Mouse (Mus musculus) bone marrow, adult 2 months (tissue): ENCODE data around the gene Ssr4.

ENCODE experiments used
- CTCF ChIP-seq: fragments of 200-500 bp; IDR thresholded peaks from 2 replicates; pipeline ENCODE4 v1.5.1; 2011; ENCODE audit warnings: low read length, control low read depth; ENCODE audit not compliant: control insufficient read depth, insufficient read depth
- POLR2A ChIP-seq: fragments of 200-500 bp; IDR thresholded peaks from 2 replicates; pipeline ENCODE4 v1.6.1; 2011; ENCODE audit warnings: low read depth, mild to moderate bottlenecking, control low read depth, low read length, borderline replicate concordance; ENCODE audit not compliant: control insufficient read depth

GRCm38 (mm10) chrX:73744774-73745481, 41.9 kb upstream of the Ssr4 start:
- TF ChIP-seq CTCF (no peak), POLR2A (no peak)
